Comparison of ENCODE assay signal across 8 mouse cellular contexts in genomic region chr14:34674932-34675331, GRCm38 (mm10). TPM values are rescaled to one million over a fixed set of nuclear protein-coding genes. Genes with fewer than 3 reads are reported as not detected.
DNase-seq lines count a peak whose midpoint lies in the region; ATAC-seq and TF ChIP-seq lines count a peak whose summit lies in the region.

No protein-coding gene starts in this region.

- TF ChIP-seq CTCF in testis, adult 2 months (IDR thresholded peaks at IDR 0.05; ENCODE audit: control insufficient read depth, insufficient read depth, insufficient replicate concordance, low read depth, low read length): no peak

- peak overlapping the region; percentile 60 for H3K4me2 ChIP-seq in limb, embryonic 14.5 days (replicated peaks; ENCODE audit: low read depth, low read length, severe bottlenecking)
- H3K4me2 ChIP-seq in stomach, embryonic 16.5 days (ENCODE audit: low read depth, low read length): peak overlapping the region; percentile 85

- ATAC-seq in CD4-positive, CD25-positive, alpha-beta regulatory T cell, adult 4 months: no peak
- no peak for ATAC-seq in limb, embryonic 14.5 days (ENCODE audit: low FRiP score, low read depth)
- ATAC-seq in stomach, embryonic 16.5 days (ENCODE audit: insufficient read depth, low FRiP score): no peak

- TF ChIP-seq POLR2A in testis, adult 2 months (IDR thresholded peaks at IDR 0.05; ENCODE audit: control insufficient read depth, low read depth, low read length): no peak
- no peak for TF ChIP-seq POLR2A in limb, embryonic 14.5 days (IDR thresholded peaks at IDR 0.05; ENCODE audit: borderline replicate concordance, extremely low read depth, insufficient read depth, insufficient read length)

- peak overlapping the region; percentile 96 for H3K9ac ChIP-seq in limb, embryonic 14.5 days (ENCODE audit: low read depth, low read length, severe bottlenecking)
- H3K9ac ChIP-seq in stomach, embryonic 16.5 days (ENCODE audit: low read length): peak overlapping the region; percentile 94

- peaks cover 3% of the 10 kb centered on the region; the same call in 1 of the 2 replicates for H3K36me3 ChIP-seq in testis, adult 2 months (ENCODE audit: control insufficient read depth, insufficient read depth, low read length)
- H3K36me3 ChIP-seq in limb, embryonic 14.5 days (ENCODE audit: control insufficient read depth, insufficient read depth, low read length): peaks cover 13% of the 10 kb centered on the region; the same call in 1 of the 2 replicates
- no peaks in the 10 kb centered on the region for H3K36me3 ChIP-seq in stomach, embryonic 16.5 days (ENCODE audit: control insufficient read depth, insufficient read depth, low read length)

- DNase-seq in CD4-positive, CD25-positive, alpha-beta regulatory T cell, adult 2 months (ENCODE audit: low read depth, low spot score): peak; percentile 12
- DNase-seq in testis, postnatal 10 days (ENCODE audit: low spot score): no peak
- DNase-seq in limb, embryonic 14.5 days (ENCODE audit: low spot score): no peak
- DNase-seq in cerebellum, postnatal 4 days (ENCODE audit: low spot score in 2 of 2): no peak
- DNase-seq in adrenal gland, adult (ENCODE audit: inconsistent age in 2 of 2, low spot score in 1 of 2): no peak

- no peaks in the 10 kb centered on the region; the same call in none of the 2 replicates for H3K4me1 ChIP-seq in testis, adult 2 months (ENCODE audit: control insufficient read depth, insufficient read depth, low read length)
- H3K4me1 ChIP-seq in limb, embryonic 14.5 days (ENCODE audit: control insufficient read depth, insufficient read depth, low read length): peaks cover 6% of the 10 kb centered on the region; the same call in 1 of the 2 replicates
- peaks cover 8% of the 10 kb centered on the region; the same call in 1 of the 2 replicates for H3K4me1 ChIP-seq in stomach, embryonic 16.5 days (ENCODE audit: control insufficient read depth, insufficient read depth, low read length)

- H3K4me3 ChIP-seq in testis, adult 2 months (ENCODE audit: control insufficient read depth, low read depth, low read length): peak overlapping the region; percentile 99
- peak overlapping the region; percentile 100 for H3K4me3 ChIP-seq in limb, embryonic 14.5 days (replicated peaks; ENCODE audit: low read length)
- peak overlapping the region; percentile 85 for H3K4me3 ChIP-seq in stomach, embryonic 16.5 days (replicated peaks; ENCODE audit: low read length)

- H3K9me3 ChIP-seq in limb, embryonic 14.5 days (ENCODE audit: control insufficient read depth, low read length): no peaks in the 10 kb centered on the region
- no peaks in the 10 kb centered on the region for H3K9me3 ChIP-seq in stomach, embryonic 16.5 days (replicated peaks; ENCODE audit: control insufficient read depth, low read length)

- WGBS in limb, embryonic 14.5 days: 23% methylated on average over 9 of the region's 9 CpGs
- WGBS in stomach, embryonic 16.5 days: 17% methylated on average over 9 of the region's 9 CpGs

- H3K27me3 ChIP-seq in testis, adult 2 months (ENCODE audit: control insufficient read depth, insufficient read depth, low read length): no peaks in the 10 kb centered on the region
- no peaks in the 10 kb centered on the region for H3K27me3 ChIP-seq in limb, embryonic 14.5 days (ENCODE audit: control insufficient read depth, insufficient read depth, low read length)
- H3K27me3 ChIP-seq in stomach, embryonic 16.5 days (ENCODE audit: control insufficient read depth, insufficient read depth, low read length): no peaks in the 10 kb centered on the region

- H3K27ac ChIP-seq in testis, adult 2 months (ENCODE audit: control insufficient read depth, insufficient read depth, low read depth, low read length): peak overlapping the region; percentile 99
- no peak overlapping the region for H3K27ac ChIP-seq in limb, embryonic 14.5 days (replicated peaks; ENCODE audit: low read depth, low read length)
- H3K27ac ChIP-seq in stomach, embryonic 16.5 days (ENCODE audit: low read length): peak overlapping the region; percentile 86

RNA-seq across cellular contexts. Expression of gene Wapl, which starts 1.2 kb away (rescaled TPM):
- 10 to 100 TPM; 49.1 to 49.9 TPM for polyA plus RNA-seq in CD4-positive, CD25-positive, alpha-beta regulatory T cell, adult 4 months (2017; shearing (Covaris generic))
- 22.5 and 35.3 TPM in 2 replicates for polyA plus RNA-seq in testis, adult 2 months (2012; rRNA removed)
- 16.5 and 23.5 TPM in 2 replicates for polyA plus RNA-seq in limb, embryonic 14.5 days (2012; rRNA removed)
- polyA plus RNA-seq in limb, embryonic 14.5 days (2014; fragmentation: Nextera tagmentation; extraction: Ambion mirVana): 28.4 and 28.8 TPM in 2 replicates
- 17.4 and 22.5 TPM in 2 replicates for polyA plus RNA-seq in stomach, embryonic 16.5 days (2015; fragmentation: Nextera tagmentation; extraction: Ambion mirVana)
